Mouse (Mus musculus) erythroid progenitor cell, adult 5-6 weeks (primary cell): ENCODE results near the gene Bach2. TPM values are rescaled to one million over a fixed set of nuclear protein-coding genes. Genes with fewer than 3 reads are reported as not detected.

Source experiments
- ATAC-seq: replicated peaks from 2 replicates; pipeline ENCODE4 v1.8.0; 2016; ENCODE audit warnings: moderate number of reproducible peaks, mild to moderate bottlenecking, moderate TSS enrichment, inconsistent platforms; ENCODE audit not compliant: poor library complexity, low FRiP score, severe bottlenecking
- total RNA-seq, 2 experiments: library from RNA; stranded (forward) in 1 of 2; stranded (reverse) in 1 of 2; fragments of 150-400 nt in 1 of 2; fragments of 186-747, 209-891 nt in 1 of 2; gene quantifications; 2 replicates each; pipeline versions ENCODE4 v1.2.3 to v1.2.4; 2015 to 2017; ENCODE audit warnings: low replicate concordance in 2 of 2

Gene Bach2
- total RNA-seq, 2 experiments from 2014 or later, result 2.1 to 14.7 TPM

- peak; percentile 75 for ATAC-seq
Observed at GRCm38 (mm10) chr4:32248236-32248635, 9.6 kb downstream of the Bach2 start.

DNA sequence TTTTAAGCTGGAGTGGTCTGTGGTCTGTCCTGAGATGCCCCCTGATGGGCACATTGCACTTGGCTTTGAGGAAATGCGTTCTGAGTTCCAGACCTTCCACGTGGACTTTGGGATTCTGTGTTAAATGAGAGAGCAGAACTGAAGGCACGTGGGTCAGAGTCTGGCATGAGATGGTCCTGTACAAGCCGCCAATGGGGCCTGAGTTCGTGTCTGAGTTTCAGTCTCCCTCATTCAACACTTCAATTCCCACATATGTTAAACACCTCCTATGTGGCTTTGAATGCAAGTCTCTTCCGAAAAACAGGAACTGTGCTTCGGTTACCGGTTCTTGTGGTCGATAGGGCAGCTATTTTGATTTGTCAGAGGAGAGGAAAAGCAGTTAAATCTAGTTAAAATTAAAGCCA lies 10.4 kb downstream of the Bach2 start:
- ATAC-seq, result no peak

DNA sequence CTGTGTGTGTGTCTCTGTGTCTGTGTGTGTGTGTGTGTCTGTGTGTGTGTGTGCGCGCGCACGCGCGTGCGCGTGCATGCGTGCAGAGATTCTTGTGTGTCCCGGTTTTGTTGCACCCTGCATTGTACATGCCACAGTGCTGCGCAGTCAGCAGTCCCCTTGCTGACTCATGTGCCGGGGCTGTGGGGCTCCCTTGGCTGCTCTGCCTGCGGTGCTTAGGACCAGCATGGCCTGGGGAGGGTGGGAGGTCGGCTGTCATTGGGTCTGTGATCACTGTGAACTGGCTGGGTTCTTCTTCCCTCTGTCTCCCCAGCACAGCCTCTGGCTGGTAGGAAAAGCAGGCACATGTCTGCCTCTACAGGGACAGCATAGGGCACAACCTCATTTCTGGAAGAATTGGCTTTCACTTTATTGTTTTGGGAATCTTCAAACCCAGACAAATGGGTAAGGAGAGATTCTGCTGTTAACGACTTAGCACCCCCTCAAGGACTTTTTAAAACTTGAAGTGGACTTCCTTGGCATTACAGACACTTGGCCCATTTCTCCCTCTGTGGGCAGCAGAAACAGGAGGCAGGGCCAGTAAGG lies 11.2 kb downstream of the Bach2 start:
- ATAC-seq, result 0 out of 2 replicates have a peak, but pooled peaks have one; percentile 44

GRCm38 (mm10) chr4:32250333-32251004 lies 11.9 kb downstream of the Bach2 start:
- no peak for ATAC-seq

DNA sequence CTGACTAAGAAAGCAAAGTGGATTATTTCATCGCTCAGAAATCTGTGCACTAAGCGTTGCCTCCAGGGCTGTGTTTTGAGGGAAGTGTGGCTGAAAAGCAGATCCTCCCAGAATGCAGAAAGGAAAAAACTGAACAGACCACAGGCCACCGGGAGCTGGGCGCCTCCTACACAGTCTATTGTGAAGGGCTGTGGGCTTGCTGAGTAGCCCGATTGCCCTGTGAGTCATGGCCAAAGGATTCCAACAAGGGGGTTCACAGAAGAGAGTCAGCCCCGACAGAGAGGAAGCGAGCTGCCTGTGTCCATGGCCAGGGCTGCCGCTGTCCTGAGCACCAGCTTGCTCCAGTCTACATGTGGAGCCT lies 12.4 kb downstream of the Bach2 start:
- ATAC-seq, result no peak

DNA sequence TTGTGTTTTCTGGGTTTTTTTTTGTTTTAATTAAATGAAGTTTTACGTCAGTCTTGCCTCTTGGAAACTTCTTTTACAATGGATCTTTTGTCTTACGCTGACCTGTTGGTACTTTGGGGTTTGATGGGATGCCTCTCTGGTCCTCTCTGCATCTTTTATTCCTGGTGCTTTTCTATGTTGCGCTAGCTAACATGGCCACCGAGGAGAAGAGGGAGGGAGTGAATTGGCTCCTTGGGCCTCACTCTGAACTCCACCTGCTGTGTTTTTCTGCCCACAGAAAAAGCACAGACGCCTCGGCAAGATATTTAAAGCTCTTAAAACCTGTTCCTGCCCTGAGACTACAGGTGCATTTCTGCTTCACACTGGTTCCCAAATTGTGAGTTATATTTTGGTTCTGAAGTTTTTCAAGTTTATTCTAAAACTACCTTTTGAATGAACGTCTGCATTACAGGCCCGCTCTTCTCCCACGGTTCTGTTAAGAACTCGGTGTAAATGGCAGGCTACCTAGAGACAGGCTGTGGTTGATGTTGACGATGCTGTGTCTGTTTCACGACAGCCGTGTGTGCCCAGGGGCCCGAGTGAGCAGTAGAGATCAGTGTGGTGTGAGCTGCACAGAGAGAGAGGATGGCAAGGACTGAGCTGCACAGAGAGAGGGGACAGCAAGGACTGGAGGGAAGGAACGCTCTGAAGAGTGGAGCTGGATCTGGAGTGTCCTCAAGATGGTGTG lies 13.5 kb downstream of the Bach2 start:
- no peak for ATAC-seq

GRCm38 (mm10) chr4:32257686-32258085 lies 19.1 kb downstream of the Bach2 start:
- ATAC-seq, result no peak

DNA sequence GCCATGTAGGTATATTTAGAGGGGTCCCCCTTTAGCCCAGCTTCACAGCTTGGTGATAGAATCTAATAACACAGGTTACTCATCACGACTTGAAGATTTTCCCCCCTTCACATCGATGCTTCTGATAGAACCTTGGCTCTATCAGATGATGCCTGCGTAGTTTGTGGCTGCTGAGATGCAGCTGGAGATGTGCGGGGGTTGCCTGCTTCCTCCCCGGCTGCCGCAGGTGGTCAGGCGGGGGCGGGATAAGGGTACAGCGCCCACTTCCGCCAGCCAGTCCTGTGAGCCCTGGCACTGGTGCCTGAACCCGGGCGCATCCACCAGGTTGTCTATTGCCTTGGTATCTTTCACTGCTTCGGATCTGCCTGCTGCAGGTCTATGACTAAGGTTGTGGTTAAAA lies 19.5 kb downstream of the Bach2 start:
- no peak for ATAC-seq

DNA sequence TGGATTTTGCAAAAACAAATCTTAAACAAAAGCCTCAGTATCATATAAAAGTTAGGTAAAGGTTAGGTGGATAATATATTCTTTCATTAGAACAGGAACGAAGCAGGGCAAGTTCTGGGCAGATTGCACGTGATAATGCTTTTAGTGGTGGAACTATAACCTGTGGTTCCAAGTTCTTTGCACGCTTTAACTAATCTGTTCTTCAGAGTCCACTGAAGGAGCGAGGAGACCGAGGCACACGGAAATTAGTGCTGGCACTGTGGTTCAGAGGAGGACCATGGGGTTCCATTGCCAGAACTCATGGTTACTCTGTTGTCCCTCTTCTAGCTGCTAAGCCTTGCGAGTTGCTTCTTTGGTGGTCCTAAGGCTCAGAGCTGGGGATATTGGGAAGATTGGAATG lies 20.0 kb downstream of the Bach2 start:
- no peak for ATAC-seq

DNA sequence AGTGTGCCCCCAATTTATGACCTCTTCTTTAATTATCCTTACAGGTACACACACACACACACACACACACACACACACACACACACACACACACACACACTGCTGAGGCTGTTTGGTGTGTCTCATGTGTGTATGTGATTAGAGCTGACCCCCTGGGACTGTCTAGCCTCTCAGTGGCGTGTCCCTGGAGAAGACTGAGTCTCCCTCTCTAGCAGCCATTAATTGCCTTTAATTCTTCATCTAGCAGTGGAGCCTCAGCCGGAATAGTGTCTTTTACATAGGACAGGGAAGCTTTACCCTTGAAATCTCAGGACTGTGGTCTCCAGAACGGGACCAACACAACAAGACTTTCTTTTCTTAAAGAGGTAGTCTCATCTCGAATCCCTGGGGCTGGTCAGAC lies 22.3 kb downstream of the Bach2 start:
- no peak for ATAC-seq

DNA sequence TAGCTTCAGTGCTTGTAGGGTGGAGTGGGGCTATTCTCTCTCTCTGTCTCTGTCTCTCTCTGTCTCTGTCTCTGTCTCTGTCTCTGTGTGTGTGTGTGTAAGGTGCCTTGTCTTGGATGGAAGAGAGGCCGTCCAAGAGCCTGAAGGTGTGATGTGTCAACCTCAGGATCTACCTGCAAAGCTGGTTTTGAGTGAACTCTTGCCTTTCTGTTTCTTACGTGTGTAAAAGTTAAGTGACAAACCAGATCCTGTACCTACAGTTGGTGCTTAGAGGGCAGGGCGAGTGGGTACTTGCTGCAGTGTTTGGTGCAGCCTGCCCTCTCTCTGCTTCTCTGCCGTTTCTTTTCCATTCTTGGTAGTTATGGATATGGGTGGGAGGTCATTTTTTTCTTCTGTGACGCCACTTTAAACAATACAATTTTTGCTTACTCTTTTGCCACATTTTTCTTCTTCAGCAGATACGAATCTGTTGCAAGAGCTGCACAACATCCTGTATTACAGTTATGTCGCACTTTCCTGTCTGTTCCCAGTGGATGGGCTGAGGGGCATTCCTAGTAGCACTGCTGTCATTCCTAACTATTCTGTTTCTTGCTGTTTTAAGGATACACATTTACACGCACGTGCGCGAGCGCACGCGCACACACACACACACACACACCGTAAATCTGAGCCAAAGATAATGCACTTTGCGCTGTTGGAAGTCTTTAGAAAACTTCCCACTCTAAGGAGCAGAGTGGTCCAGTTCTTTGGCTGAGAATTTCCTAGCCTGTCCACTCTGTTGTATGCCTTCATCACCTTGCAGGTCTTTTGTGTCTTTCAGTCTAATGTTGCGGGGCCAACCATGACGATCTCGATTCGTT lies 24.5 kb downstream of the Bach2 start:
- no peak for ATAC-seq

DNA sequence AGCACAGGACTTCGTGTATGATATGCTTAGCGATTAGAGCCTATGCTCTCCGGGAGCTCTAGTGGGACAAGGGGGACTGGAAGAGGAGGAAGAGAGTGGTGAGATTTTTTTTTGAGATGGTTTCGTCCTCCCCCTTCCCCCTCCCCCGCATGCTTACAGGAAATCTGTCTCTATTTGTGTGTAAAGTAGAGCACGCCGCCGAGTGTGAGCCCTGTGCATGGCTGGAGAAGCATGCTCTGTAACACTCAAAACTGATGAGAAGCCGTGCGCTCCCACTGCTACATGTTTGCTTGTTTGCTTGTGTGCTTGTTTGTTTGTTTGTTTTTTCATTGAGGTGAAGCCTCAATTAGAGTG lies 25.1 kb downstream of the Bach2 start:
- ATAC-seq, result no peak

DNA sequence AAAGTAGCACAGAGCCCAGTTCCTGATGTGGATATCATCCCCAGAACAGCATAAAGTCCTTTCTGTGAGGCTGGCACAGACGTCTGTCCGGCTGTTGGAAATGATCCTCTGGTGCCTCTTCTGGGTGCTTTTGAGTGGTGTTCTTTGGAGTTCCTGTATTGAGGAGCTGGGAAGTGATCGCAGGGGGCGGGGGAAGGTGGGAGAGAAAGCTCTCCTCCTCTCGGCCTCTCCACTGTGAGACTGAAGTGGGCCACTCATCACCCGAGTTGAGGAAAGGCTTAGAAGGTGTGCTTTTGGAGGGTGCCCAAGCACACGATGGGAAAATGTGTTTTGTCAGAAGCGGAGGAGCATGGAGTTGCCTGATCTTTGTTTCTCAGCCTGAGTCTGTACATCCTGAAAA lies 26.3 kb downstream of the Bach2 start:
- no peak for ATAC-seq

- ATAC-seq, result no peak
Observed at GRCm38 (mm10) chr4:32266731-32267130, 28.1 kb downstream of the Bach2 start.

DNA sequence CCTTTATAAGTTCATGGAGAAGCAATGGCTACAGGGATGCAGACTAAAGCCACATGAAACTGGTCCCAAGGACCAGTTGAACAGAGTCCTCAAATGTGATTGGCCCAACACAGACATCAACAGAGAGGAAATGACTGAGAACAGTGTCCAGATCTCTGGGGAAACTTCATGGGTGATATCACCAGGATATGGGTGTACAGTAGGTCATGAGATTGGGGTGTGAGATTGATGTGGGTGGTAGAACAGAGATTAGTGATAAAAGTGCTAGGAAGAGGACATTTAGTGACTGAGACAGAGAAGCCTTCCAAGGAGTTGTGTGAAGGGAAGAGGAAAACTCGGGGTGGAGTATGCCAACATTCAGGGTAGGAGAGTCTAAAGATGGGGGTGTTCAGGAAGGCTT lies 29.4 kb downstream of the Bach2 start:
- no peak for ATAC-seq

GRCm38 (mm10) chr4:32272398-32272797 lies 33.8 kb downstream of the Bach2 start:
- no peak for ATAC-seq

- ATAC-seq, result no peak
Observed at GRCm38 (mm10) chr4:32274776-32275294, 36.2 kb downstream of the Bach2 start.

DNA sequence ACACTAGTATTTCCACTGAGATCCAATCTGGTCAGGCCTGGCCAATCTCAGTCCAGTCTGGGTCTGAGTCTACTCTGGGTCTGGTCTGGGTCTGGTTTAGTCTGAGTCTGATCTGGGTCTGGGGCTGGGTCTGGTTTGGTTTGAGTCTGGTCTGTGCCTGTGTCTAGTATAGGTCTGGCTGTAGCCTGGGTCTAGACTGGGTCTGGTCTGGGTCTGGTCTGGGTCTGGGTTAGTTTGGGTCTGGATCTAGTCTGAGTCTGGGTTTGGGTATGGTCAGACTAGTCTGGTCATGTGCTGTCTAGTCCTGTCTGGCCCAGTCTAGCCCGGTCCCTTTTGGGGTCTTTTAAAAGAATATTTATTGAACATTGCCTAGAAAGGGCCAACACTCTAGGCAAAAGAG lies 41.2 kb downstream of the Bach2 start:
- ATAC-seq, result no peak

DNA sequence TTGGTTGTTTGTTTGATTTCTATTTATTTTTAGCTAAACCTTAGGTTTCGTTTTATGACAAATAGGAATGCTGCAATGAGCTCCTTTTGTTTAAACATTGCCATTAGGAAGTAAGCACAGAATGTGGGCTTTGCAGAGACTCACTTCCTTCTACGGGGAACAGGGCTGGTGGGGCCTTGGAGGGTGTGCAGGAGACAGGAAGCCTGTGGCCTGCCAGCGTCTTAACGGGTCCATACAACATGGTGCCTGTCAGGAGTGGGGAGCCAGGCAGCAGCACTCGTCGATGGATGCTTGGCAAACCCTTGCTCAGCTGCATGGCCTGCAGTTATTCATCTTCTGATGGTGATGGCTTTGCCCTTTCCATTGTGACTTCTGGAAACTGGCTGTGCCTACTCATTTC lies 41.8 kb downstream of the Bach2 start:
- ATAC-seq, result no peak

- ATAC-seq, result no peak
Observed at GRCm38 (mm10) chr4:32281306-32281705, 42.7 kb downstream of the Bach2 start.
